Mouse (Mus musculus) inflammation-experienced regulatory T-cells, adult 6 months (primary cell): ENCODE results near the gene Tmem116. TPM values are rescaled to one million over a fixed set of nuclear protein-coding genes. Genes with fewer than 3 reads are reported as not detected.
"Not testable (repeated sequence)": the region's sequence is repeated elsewhere in the genome, so short reads cannot be mapped to it uniquely, and the experiment has no call there.

ENCODE experiments used
- ATAC-seq: one replicate; pipeline ENCODE4 v1.8.0; 2017
- polyA plus RNA-seq, 3 experiments: library from polyadenylated mRNA; unstranded; fragments of 100-300 nt; shearing (Covaris generic); gene quantifications; one replicate each; pipeline ENCODE4 v1.2.1; 2017

Gene Tmem116
- polyA plus RNA-seq, 3 experiments from 2014 or later, result 0.24 to 3.1 (median 1.1) TPM

- no peak for ATAC-seq
Observed at GRCm38 (mm10) chr5:121463601-121464250, 12.0 kb downstream of the Tmem116 start.

GRCm38 (mm10) chr5:121469566-121469965 lies 17.9 kb downstream of the Tmem116 start:
- no peak for ATAC-seq

DNA sequence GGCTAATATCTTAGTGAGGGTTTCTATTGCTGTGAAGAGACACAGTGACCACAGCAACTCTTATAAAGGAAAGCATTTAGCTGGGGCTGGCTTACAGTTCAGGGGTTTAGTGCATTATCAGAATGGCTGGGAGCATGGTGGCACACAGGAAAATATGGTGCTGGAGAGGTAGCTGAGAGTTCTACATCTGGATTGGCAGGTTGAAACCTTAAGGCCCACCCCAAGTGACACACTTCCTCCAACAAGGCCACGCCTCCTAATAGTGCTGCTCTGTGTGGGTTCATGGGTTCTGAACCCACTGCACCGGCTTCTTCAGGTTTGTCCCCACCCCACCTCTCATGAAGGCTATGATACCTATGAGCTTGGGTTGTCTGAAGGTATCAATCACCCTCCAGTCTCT lies 20.7 kb downstream of the Tmem116 start:
- no peak for ATAC-seq

GRCm38 (mm10) chr5:121474610-121475009 lies 22.9 kb downstream of the Tmem116 start:
- no peak for ATAC-seq

- no peak for ATAC-seq
Observed at GRCm38 (mm10) chr5:121476040-121476439, 24.3 kb downstream of the Tmem116 start.

DNA sequence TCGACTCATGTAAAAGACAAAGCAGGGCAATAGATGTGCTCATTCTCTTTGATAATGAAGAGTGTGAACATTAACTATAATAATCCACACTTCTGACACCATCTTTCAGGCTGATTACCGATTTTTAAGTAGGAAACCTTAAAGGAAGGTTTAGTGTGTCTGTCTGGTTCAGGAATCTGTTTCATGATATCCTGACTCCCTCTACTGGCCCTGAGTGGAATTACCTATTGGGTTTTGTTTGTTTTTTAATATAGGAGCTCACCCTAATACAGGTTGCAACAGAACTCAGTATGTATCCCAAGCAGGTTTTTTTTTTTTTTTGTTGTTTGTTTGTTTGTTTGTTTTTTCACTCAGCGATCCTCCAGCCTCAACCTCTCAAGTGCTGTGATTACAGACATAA lies 26.0 kb downstream of the Tmem116 start:
- ATAC-seq, result peak; percentile 56

DNA sequence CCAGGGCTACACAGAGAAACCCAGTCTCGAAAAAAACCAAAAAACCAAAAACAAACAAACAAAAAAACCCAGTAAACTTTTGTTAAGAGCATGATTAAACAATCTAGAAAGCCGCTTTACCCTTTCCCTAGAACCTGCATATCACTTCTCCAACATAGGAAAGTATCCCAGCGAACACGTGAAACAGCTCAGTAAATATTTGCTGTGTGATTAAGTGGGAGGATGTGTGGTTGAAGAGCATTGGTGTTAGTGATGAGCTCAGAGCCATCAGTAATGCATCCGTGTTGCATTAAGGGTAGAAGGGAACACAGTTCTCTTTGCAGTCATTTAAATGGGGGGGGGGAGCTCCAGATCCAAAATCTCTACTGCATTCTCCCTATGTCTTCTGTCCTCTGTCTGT lies 33.1 kb downstream of the Tmem116 start:
- no peak for ATAC-seq

DNA sequence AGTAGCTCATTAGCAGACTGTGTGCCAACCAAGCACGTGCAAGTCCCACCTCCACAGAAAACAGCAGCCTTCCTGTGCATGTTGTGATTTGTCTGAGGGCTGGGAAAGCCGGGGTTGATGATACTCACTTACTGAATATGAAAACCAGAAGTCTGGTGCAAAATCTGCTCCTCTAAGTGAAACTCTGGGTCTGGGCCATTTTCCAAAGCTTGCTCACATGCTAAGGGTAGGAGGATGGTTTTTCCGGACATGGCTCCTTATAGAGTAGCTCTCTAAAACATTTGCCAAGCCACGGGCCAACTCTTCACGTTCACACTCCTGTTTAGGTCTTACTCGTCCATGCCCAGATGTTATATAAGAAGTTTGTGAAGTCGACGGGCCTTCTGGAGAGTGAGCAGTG lies 41.6 kb downstream of the Tmem116 start:
- no peak for ATAC-seq

- no peak for ATAC-seq
Observed at GRCm38 (mm10) chr5:121500719-121501118, 49.0 kb downstream of the Tmem116 start.

DNA sequence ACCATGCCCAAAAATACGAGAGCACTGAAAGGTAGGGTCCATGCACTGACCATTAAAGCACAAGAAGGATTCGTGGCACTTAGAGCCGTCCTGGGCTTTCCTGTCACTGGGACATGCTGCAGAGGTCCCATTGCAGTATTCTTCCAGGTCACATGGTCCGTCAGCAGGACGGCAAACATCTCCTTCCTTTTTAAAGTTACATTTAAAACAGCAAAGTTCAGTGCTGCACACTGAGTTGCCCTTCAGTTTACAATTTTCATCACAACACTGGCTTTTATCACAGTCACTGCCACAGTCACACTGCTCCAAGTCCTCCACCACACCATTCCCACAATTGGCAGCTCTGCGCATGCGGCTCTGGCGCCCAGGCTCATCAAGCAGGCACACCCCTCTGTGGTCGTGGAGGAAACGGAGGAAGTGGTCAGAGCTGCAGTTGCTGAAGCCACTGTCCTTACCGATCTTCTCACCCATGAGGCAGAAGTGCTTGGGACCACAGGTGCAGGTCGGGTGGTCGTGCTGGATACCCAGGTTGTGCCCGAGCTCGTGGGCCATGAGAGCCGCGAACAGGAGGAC lies 49.8 kb downstream of the Tmem116 start:
- not testable (repeated sequence) for ATAC-seq

- ATAC-seq, result no peak
Observed at GRCm38 (mm10) chr5:121503231-121503630, 51.5 kb downstream of the Tmem116 start, which contains the start of gene Adam1b. TSS of gene Adam1b (minus strand) at chr5:121503435.

DNA sequence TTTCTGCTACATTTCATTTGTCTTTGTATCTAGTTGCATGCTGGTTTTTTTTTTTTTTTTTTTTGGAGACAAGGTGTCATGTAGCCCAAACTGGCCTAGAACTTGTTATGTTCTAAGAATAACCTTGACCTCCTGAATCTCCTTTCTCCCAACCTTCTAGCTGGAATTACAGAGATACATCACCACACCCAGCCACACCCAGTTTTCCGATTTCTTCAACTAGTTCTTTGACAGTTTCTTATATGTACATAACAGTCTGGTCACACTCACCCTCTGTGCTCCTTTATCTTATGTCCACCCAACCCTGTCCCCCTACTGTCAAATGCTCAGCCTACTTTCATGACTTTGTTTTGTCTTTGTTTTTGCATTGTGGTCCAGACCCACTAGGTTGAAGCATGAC lies 55.2 kb downstream of the Tmem116 start:
- ATAC-seq, result no peak

- ATAC-seq, result no peak
Observed at GRCm38 (mm10) chr5:121510009-121510408, 58.3 kb downstream of the Tmem116 start.

DNA sequence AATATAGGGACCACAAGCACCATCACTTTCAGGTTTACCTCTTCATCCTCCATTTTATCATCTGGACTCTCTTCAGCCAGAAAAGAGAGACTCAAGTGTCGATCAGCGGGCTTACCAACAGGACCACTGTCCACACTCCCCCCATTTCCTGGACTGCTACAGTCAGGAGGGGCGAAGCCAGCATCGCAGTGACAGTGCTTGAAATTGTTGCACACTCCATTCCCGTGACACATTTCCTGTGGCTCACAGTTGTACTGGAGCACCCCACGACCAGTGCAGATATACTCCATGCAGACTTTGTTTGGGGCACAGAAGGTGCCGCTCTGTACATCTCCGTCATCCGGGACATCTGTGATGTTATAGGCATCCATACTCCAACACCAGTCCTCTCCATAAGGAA lies 67.3 kb downstream of the Tmem116 start:
- no peak for ATAC-seq

- ATAC-seq, result not testable (repeated sequence)
Observed at GRCm38 (mm10) chr5:121519758-121520157, 68.1 kb downstream of the Tmem116 start.

GRCm38 (mm10) chr5:121525774-121526450 lies 74.2 kb downstream of the Tmem116 start:
- no peak for ATAC-seq

DNA sequence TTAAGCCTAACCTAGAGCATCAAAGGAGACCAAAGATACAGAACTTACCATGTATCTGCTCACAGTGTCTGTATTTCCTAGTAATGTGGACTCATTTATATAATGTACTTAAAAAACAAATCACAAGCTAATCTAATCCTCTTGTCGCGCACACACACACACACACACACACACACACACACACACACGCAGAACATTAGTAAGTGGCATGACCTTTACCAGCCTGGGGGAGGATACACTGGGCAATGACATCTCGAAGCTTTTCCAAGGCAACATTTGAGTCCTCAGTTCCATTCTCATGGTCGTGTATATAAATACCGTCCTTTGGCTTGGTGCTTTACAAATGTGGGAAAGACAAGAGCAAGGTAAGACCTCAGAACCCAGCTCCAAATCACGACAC lies 74.8 kb downstream of the Tmem116 start:
- ATAC-seq, result no peak

GRCm38 (mm10) chr5:121526961-121527360 lies 75.3 kb downstream of the Tmem116 start:
- no peak for ATAC-seq

GRCm38 (mm10) chr5:121534521-121534920 lies 82.8 kb downstream of the Tmem116 start:
- ATAC-seq, result no peak

DNA sequence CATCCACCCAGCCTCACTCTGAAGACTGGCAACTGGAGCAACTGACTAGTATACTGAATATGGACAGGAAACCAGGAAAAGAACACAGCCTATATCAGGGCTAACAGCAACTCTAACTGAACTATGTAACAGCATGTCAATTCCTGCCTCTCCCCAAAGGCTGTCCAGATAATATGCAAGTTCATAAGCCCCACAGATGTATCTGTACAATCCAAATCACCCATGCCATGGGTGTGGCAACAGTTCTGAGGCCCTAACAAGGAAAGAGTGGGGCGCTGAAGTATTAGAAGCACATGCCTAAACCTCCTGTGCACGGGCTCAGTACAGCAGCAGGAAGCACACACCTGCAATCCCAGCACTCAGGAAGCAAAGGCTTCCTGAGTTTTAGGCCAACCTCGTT lies 83.4 kb downstream of the Tmem116 start:
- ATAC-seq, result no peak

- no peak for ATAC-seq
Observed at GRCm38 (mm10) chr5:121536921-121537555, 85.3 kb downstream of the Tmem116 start.

- no peak for ATAC-seq
Observed at GRCm38 (mm10) chr5:121537588-121537987, 85.9 kb downstream of the Tmem116 start.

DNA sequence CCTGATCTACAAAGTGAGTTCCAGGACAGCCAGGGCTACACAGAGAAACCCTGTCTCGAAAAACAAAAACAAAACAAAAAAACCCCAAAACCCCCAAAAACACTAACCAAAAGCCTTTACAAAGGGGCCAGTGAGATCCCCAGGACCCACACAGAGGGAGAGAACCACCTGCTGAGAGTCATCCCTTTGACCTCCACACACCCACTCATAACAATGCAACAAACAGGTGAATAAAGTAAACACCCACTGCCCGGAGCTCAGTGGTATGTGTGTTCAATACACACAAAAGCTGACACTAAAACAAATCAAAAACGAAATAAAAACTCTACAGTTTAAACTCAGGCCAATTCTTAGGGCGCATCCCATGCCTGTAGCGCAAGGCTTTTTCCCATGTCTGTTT lies 88.4 kb downstream of the Tmem116 start:
- ATAC-seq, result no peak

- no peak for ATAC-seq
Observed at GRCm38 (mm10) chr5:121541235-121541634, 89.5 kb downstream of the Tmem116 start.
